Mouse (Mus musculus) C2C12 (cell line): Measurements from ENCODE around the gene Rhbdl2.

Source experiments
- CTCF ChIP-seq: IDR thresholded peaks from one replicate; pipeline ENCODE4 v1.5.1; 2011; ENCODE audit not compliant: control insufficient read depth, insufficient read depth, insufficient read length
- MAX ChIP-seq: IDR thresholded peaks from one replicate; pipeline ENCODE4 v1.6.1; 2011; ENCODE audit warnings: mild to moderate bottlenecking, control low read depth
- MYOD1 ChIP-seq: IDR thresholded peaks from one replicate; pipeline ENCODE4 v1.6.1; 2011; ENCODE audit warnings: low read depth; ENCODE audit not compliant: control insufficient read depth, insufficient read length
- MYOG ChIP-seq: IDR thresholded peaks from one replicate; pipeline ENCODE4 v1.6.1; 2011; ENCODE audit not compliant: control insufficient read depth, insufficient read length; ENCODE audit errors: extremely low read depth

DNA sequence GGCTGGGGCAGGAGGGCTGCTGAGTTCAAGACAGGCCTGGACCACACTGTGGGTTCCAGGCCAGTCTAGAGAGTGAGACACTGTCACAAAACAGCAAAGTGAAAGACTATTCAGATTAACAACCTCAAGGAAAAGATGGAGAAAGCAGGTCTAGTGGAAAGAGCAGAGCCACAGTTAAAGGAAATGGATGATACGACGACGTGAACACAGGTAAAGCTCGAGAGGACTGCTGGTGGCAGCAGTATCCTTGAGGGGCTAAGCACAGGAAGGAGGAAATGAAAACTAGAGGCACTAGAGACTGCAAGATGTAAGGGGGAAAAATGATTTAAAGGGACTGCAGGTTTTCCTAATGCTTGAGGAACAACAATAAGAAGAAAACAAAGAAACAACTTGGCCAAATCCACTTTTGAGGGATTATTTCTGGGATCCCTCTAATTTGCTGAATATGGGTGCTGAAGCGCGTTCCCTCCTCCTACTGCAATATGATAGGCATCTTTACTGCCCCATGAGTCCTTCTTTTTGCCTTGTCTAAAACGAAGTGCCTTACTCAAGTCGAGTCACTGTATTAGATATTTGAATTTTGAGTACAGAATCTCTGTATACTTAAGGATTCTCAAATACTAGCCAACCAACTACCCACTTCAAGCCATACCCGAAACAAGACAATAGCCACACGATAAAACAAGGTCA lies 38.8 kb upstream of the Rhbdl2 start:
- TF ChIP-seq CTCF, result no peak
- no peak for TF ChIP-seq MYOD1
- TF ChIP-seq MAX, result no peak
- TF ChIP-seq MYOG, result no peak
